Mouse (Mus musculus) embryo, embryonic 11.5 days (tissue): Measurements from ENCODE around the gene Plxnc1.
A peak's percentile ranks its signal among the peaks of the same experiment; 100 is the strongest.

Source experiments
- DNase-seq: peaks from one replicate; pipeline ENCODE4 v3.0.0-alpha.2; 2012; ENCODE audit warnings: low read depth, low spot score

The Plxnc1 gene

GRCm38 (mm10) chr10:94871102-94871501 is 73.5 kb downstream of the Plxnc1 start:
- no peak for DNase-seq

- DNase-seq: no peak
Observed at GRCm38 (mm10) chr10:94866995-94867856, 77.4 kb downstream of the Plxnc1 start.

- peak; percentile 7 for DNase-seq
Observed at GRCm38 (mm10) chr10:94865206-94865605, 79.4 kb downstream of the Plxnc1 start.

GRCm38 (mm10) chr10:94864199-94864928 is 80.3 kb downstream of the Plxnc1 start:
- no peak for DNase-seq

GRCm38 (mm10) chr10:94863251-94863650 is 81.4 kb downstream of the Plxnc1 start:
- no peak for DNase-seq

- DNase-seq: no peak
Observed at GRCm38 (mm10) chr10:94860870-94861269, 83.8 kb downstream of the Plxnc1 start.

- no peak for DNase-seq
Observed at GRCm38 (mm10) chr10:94858277-94859033, 86.2 kb downstream of the Plxnc1 start.

GRCm38 (mm10) chr10:94850565-94850964 is 94.1 kb downstream of the Plxnc1 start:
- DNase-seq: no peak

- DNase-seq: no peak
Observed at GRCm38 (mm10) chr10:94849930-94850329, 94.7 kb downstream of the Plxnc1 start.

- no peak for DNase-seq
Observed at GRCm38 (mm10) chr10:94849360-94849759, 95.3 kb downstream of the Plxnc1 start.

GRCm38 (mm10) chr10:94848344-94848743 is 96.3 kb downstream of the Plxnc1 start:
- no peak for DNase-seq

- no peak for DNase-seq
Observed at GRCm38 (mm10) chr10:94846501-94847105, 98.0 kb downstream of the Plxnc1 start.

GRCm38 (mm10) chr10:94844692-94845091 is 99.9 kb downstream of the Plxnc1 start:
- no peak for DNase-seq

GRCm38 (mm10) chr10:94835874-94836273 is 108.8 kb downstream of the Plxnc1 start:
- no peak for DNase-seq

- DNase-seq: no peak
Observed at GRCm38 (mm10) chr10:94829407-94829806, 115.2 kb downstream of the Plxnc1 start.

- no peak for DNase-seq
Observed at GRCm38 (mm10) chr10:94828734-94829230, 115.9 kb downstream of the Plxnc1 start.

GRCm38 (mm10) chr10:94827890-94828733 is 116.5 kb downstream of the Plxnc1 start:
- no peak for DNase-seq

- no peak for DNase-seq
Observed at GRCm38 (mm10) chr10:94827325-94827724, 117.3 kb downstream of the Plxnc1 start.

- DNase-seq: no peak
Observed at GRCm38 (mm10) chr10:94826436-94826835, 118.2 kb downstream of the Plxnc1 start.

- no peak for DNase-seq
Observed at GRCm38 (mm10) chr10:94825951-94826350, 118.7 kb downstream of the Plxnc1 start.
